Mouse (Mus musculus) lung, postnatal 0 days (tissue): Measurements from ENCODE around the gene Lnpep. TPM values are rescaled to one million over a fixed set of nuclear protein-coding genes. Genes with fewer than 3 reads are reported as not detected.
A peak's percentile ranks its signal among the peaks of the same experiment; 100 is the strongest.

Experiments used
- ATAC-seq: fragments of 200-750 bp; cut with Nextera tagmentation; 2 replicates; pipeline ENCODE4 v1.8.0; 2017; ENCODE audit warnings: moderate library complexity
- DNase-seq: peaks from one replicate; pipeline ENCODE4 v3.0.0-alpha.2; 2016; ENCODE audit warnings: low spot score
- H3K27ac ChIP-seq: fragments of 300-500 bp; sonication (generic); 2 replicates; pipeline ENCODE4 v1.5.1; 2014; ENCODE audit warnings: antibody characterized with exemption, mild to moderate bottlenecking, low read length, mixed read lengths
- H3K27me3 ChIP-seq: fragments of 300-500 bp; sonication (generic); replicated peaks from 2 replicates; pipeline ENCODE4 v1.6.1; 2014; ENCODE audit warnings: low read length, mixed read lengths; ENCODE audit not compliant: insufficient read depth
- H3K36me3 ChIP-seq: fragments of 300-500 bp; sonication (generic); 2 replicates; pipeline ENCODE4 v1.6.1; 2014; ENCODE audit warnings: low read length, mixed read lengths; ENCODE audit not compliant: insufficient read depth
- H3K4me1 ChIP-seq: fragments of 300-500 bp; sonication (generic); 2 replicates; pipeline ENCODE4 v1.6.1; 2014; ENCODE audit warnings: antibody characterized with exemption, low read depth, low read length, mixed read lengths; ENCODE audit not compliant: insufficient read depth
- H3K4me2 ChIP-seq: fragments of 300-500 bp; sonication (generic); replicated peaks from 2 replicates; pipeline ENCODE4 v1.6.1; 2014; ENCODE audit warnings: low read depth, mild to moderate bottlenecking, low read length, moderate library complexity, mixed read lengths
- H3K4me3 ChIP-seq: fragments of 300-500 bp; sonication (generic); 2 replicates; pipeline ENCODE4 v1.5.1; 2014; ENCODE audit warnings: low read depth, low read length
- H3K9ac ChIP-seq: fragments of 300-500 bp; sonication (generic); replicated peaks from 2 replicates; pipeline ENCODE4 v1.6.1; 2014; ENCODE audit warnings: low read depth, mild to moderate bottlenecking
- H3K9me3 ChIP-seq: fragments of 300-500 bp; sonication (generic); 2 replicates; pipeline ENCODE4 v1.6.1; 2016; ENCODE audit warnings: low read length, mixed read lengths
- CTCF ChIP-seq: IDR thresholded peaks from 2 replicates; pipeline ENCODE4 v1.5.1; 2016; ENCODE audit warnings: antibody characterized with exemption, mild to moderate bottlenecking
- EP300 ChIP-seq: IDR thresholded peaks from 2 replicates; pipeline ENCODE4 v1.6.1; 2016; ENCODE audit warnings: antibody characterized with exemption, mild to moderate bottlenecking, control low read depth
- WGBS: fragments of 180-500 bp; shearing (Covaris S2); extraction: QIAGEN DNeasy Blood & Tissue Kit; methylation state at CpG from one replicate; pipeline ENCODE4 v1.1.7; 2014; 5-methylcytosine and 5-hydroxymethylcytosine counted together
- polyA plus RNA-seq: library from polyadenylated mRNA; unstranded; fragments of >200 nt; fragmentation: Nextera tagmentation; extraction: Ambion mirVana; gene quantifications from 2 replicates; pipeline ENCODE4 v1.2.1, GENCODE M21; 2015

Gene Lnpep
- 7.5 and 8.4 TPM in 2 replicates for polyA plus RNA-seq

DNA sequence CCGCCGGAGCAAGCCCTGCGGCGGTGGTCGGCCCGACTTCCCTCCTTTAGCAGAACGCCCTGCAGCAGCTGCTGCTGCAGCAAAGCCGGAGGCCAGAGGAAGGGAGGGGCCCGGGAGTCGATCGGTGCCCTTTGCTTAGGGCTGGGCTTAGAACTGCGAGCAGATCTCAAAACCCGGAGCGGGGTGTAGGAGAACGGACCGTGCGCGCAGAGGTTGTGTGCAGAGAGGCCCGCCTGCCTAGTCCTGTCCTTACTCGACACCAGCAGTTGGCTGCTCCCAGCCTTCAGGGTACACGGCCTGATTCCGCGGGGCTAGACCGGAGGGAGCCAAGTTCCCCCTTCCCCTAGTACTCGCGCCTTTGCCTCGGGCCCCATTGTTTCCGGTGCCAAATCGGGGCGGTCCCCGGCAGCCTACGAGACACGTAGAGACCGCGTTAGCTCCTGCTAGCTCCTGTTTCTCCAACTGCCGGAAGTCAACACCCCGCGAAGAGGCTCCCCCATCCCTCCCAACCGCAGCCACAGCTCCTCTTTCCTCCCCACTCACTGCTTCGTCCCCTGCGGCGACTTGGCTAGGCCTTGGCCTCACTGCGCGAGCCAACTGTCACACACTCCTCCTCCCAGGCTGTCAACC lies at the start of gene Lnpep:
Lnpep (minus strand) TSS at position 94 of the 630 bp plus-strand sequence.
- TF ChIP-seq CTCF (no peak), EP300 (peak; percentile 26; the same call in 1 of the 2 replicates)
- Histone ChIP-seq H3K27ac (peak within 1 kb of the TSS; percentile 100), H3K9ac (peak within 1 kb of the TSS; percentile 87), H3K36me3 (no peaks in the 10 kb centered on the region), H3K4me2 (peak within 1 kb of the TSS; percentile 84), H3K4me3 (peak within 1 kb of the TSS; percentile 97), H3K27me3 (no peaks in the 10 kb centered on the region), H3K4me1 (peaks cover 5% of the 10 kb centered on the region; the same call in 1 of the 2 replicates), H3K9me3 (no peaks in the 10 kb centered on the region)
- peak; percentile 98 for DNase-seq
- ATAC-seq: peak; percentile 90
- WGBS: 2% methylated on average over 37 of the region's 44 CpGs

DNA sequence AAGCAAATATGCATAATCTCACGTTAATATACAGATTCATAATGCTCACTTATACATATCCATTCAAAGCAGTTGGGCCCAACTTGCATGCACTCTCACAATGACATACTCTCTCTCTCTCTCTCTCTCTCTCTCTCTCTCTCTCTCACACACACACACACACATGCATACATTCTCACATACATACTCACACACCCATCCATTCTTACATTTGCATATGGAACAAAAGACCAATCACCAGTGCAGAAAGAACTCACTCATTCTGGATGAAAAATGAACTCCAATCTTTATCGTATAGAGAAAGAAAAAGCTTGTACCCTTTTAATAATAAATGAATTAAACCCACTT lies 31.0 kb upstream of the Lnpep start:
- Histone ChIP-seq H3K4me3 (no peak overlapping the region), H3K9me3 (no peaks in the 10 kb centered on the region), H3K27ac (no peak overlapping the region), H3K9ac (no peak overlapping the region), H3K36me3 (no peaks in the 10 kb centered on the region), H3K4me1 (no peaks in the 10 kb centered on the region), H3K4me2 (no peak overlapping the region), H3K27me3 (no peaks in the 10 kb centered on the region)
- WGBS: 33% methylated on average over 2 of the region's 2 CpGs
- TF ChIP-seq EP300 (no peak), CTCF (no peak)
- DNase-seq: no peak
- no peak for ATAC-seq

DNA sequence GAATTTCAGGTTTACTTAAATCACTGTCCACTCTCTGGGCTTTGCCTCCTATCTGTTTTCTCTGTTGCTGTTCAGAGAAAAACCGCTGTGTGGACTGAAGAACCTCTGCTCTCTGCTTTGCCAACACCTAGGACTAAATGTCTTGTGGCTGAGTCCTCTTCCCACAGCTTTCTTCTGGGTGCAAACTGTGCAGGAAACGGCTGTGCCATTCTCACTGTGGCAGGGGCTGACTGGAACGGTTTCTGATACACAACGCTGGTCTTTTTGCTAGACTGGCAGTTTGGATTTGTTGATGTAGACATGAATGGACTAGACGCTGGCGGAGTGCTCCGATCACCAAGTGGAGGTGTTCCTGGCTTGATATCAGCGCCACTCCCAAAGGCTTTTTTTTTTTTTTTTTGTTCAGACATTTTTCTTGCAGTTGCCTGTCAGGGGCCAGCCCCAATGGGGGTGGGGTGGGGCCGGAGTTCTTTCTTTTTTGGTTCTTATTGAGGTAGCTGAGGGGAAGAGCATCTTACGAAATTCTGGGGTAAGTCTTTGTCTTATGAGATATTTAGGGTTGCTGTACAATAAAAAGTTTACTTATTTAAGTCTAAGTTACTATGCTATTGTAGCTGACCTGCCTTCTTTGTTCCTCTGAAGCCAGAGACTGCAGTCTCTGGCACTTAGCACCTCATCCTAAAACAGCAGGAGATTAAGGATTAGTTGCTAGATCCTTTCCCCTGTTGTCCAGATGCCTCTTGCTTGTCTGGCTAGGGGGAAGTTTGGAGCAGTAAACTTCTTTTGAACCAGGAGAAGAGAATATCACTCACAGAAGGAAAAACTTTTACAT lies 30.4 kb upstream of the Lnpep start:
- no peak for ATAC-seq
- Histone ChIP-seq H3K27ac (no peak overlapping the region), H3K4me3 (no peak overlapping the region), H3K27me3 (no peaks in the 10 kb centered on the region), H3K4me2 (no peak overlapping the region), H3K9ac (no peak overlapping the region), H3K9me3 (no peaks in the 10 kb centered on the region), H3K36me3 (no peaks in the 10 kb centered on the region), H3K4me1 (no peaks in the 10 kb centered on the region)
- no peak for DNase-seq
- TF ChIP-seq CTCF (no peak), EP300 (no peak)
- 12% methylated on average over 9 of the region's 10 CpGs for WGBS

DNA sequence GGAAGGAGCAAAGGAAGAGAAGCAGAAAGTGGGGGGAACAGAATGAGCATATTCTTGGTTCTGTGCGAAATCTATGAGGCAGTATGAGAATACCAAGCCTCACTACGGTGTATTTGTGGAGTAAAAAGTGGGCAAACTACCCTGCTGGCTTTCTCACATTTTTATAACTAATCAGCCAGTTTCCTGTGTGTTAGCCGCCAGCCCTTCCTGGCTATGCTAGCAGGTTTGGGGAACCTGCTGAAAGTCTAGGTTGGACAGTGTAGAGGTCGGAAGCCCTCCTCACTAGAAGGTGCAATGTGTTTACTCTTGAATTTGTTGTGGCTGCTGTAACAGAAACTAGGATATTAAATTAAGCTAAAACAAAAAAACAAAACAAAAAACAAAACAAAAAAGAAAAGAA lies 27.7 kb upstream of the Lnpep start:
- TF ChIP-seq EP300 (no peak), CTCF (no peak)
- WGBS: 59% methylated on average over 4 of the region's 4 CpGs

DNA sequence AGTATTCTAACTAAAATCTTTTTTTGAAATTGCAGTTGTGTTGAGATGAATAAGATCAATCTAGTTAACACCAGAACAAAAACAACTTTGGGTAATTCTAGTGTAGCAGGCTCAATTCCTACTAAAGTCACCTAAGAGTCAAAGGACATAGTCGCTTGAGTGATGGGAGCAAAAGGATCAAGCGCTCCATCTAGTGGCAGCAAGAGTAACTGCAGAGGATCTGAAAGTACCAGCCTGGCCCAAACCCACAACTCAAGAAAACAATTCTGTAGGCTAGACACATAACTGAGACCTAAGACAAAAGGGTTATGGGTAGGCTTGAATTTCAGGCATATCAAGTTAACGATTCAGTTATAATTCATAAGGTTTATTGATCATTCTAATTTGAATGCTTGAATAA lies 20.9 kb upstream of the Lnpep start:
- DNase-seq (peak; percentile 81), ATAC-seq (peak; percentile 62)
- peak; percentile 93 for TF ChIP-seq CTCF
- no peak for TF ChIP-seq EP300
- Histone ChIP-seq H3K27ac (no peak overlapping the region), H3K9me3 (no peaks in the 10 kb centered on the region), H3K4me2 (no peak overlapping the region), H3K4me3 (no peak overlapping the region), H3K4me1 (no peaks in the 10 kb centered on the region), H3K27me3 (no peaks in the 10 kb centered on the region), H3K9ac (no peak overlapping the region), H3K36me3 (no peaks in the 10 kb centered on the region)
- 3% methylated on average over 3 of the region's 3 CpGs for WGBS

More for the DNA sequence above, 27.7 kb upstream of the Lnpep start:
- Histone ChIP-seq H3K36me3 (no peaks in the 10 kb centered on the region), H3K4me3 (no peak overlapping the region), H3K27ac (no peak overlapping the region), H3K4me1 (no peaks in the 10 kb centered on the region), H3K9me3 (no peaks in the 10 kb centered on the region), H3K9ac (no peak overlapping the region), H3K4me2 (no peak overlapping the region), H3K27me3 (no peaks in the 10 kb centered on the region)
- no peak for DNase-seq
- no peak for ATAC-seq

DNA sequence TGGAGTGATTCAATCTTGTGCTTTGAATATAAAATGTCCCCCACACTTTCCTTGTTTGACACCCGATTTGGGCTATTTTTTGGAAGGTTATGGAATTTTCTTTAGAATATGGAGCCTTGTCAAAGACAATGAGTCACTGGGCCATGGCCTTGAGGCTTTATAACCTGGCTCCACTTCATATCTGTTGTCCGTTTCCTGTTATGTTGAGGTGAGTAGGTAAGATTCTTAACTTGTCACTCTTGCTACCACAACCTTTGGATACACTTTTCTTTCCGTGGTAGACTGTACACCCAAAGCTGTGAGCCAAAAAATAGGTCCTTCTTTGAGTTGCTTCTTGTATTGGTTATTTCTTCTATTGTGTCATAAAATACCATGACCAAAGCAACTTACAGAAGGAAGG lies 12.5 kb upstream of the Lnpep start:
- H3K9me3 ChIP-seq: no peaks in the 10 kb centered on the region
- no peaks in the 10 kb centered on the region for H3K4me1 ChIP-seq
- ATAC-seq (no peak), DNase-seq (no peak)
- 70% methylated on average over 3 of the region's 3 CpGs for WGBS
- TF ChIP-seq CTCF (no peak), EP300 (no peak)
- no peak overlapping the region for H3K27ac ChIP-seq
- no peak overlapping the region for H3K4me2 ChIP-seq
- H3K27me3 ChIP-seq: no peaks in the 10 kb centered on the region
- H3K9ac ChIP-seq: no peak overlapping the region
- H3K4me3 ChIP-seq: no peak overlapping the region
- H3K36me3 ChIP-seq: no peaks in the 10 kb centered on the region
